In genomic region chr16:17890917-17891566, GRCm38 (mm10) we compare ENCODE assay signal across 8 mouse cellular contexts. TPM values are rescaled to one million over a fixed set of nuclear protein-coding genes. Genes with fewer than 3 reads are reported as not detected.
DNase-seq lines count a peak whose midpoint lies in the region; ATAC-seq and TF ChIP-seq lines count a peak whose summit lies in the region.

No protein-coding gene starts in this region.

- peaks cover 8% of the 10 kb centered on the region for H3K4me1 ChIP-seq in neural tube, embryonic 11.5 days (ENCODE audit: control insufficient read depth, insufficient read depth, low read length)
- H3K4me1 ChIP-seq in hindbrain, embryonic 15.5 days (replicated peaks): peaks cover 36% of the 10 kb centered on the region

- no peak for TF ChIP-seq CTCF in gastrocnemius, adult 2 months (IDR thresholded peaks at IDR 0.05)

- H3K36me3 ChIP-seq in neural tube, embryonic 11.5 days (ENCODE audit: control insufficient read depth, insufficient read depth, low read length): no peaks in the 10 kb centered on the region
- H3K36me3 ChIP-seq in hindbrain, embryonic 15.5 days: no peaks in the 10 kb centered on the region
- H3K36me3 ChIP-seq in macrophage (ENCODE audit: inconsistent target): no peaks in the 10 kb centered on the region

- H3K9me3 ChIP-seq in neural tube, embryonic 11.5 days (ENCODE audit: control insufficient read depth, low read length): no peaks in the 10 kb centered on the region
- no peaks in the 10 kb centered on the region for H3K9me3 ChIP-seq in hindbrain, embryonic 15.5 days

- H3K9ac ChIP-seq in neural tube, embryonic 11.5 days (ENCODE audit: low read length): peak overlapping the region; percentile 99
- peak overlapping the region; percentile 94 for H3K9ac ChIP-seq in hindbrain, embryonic 15.5 days

- peak overlapping the region; percentile 99 for H3K4me3 ChIP-seq in neural tube, embryonic 11.5 days (ENCODE audit: low read depth, low read length)
- peak overlapping the region; percentile 94 for H3K4me3 ChIP-seq in gastrocnemius, adult 2 months
- H3K4me3 ChIP-seq in hindbrain, embryonic 15.5 days: peak overlapping the region; percentile 75
- H3K4me3 ChIP-seq in macrophage (ENCODE audit: inconsistent target): peak overlapping the region; percentile 55

- intact Hi-C loops in gastrocnemius, adult 2 months (cut with DNase I): no loop called here

- H3K27me3 ChIP-seq in neural tube, embryonic 11.5 days (ENCODE audit: control insufficient read depth, insufficient read depth, low read length): no peaks in the 10 kb centered on the region
- no peaks in the 10 kb centered on the region for H3K27me3 ChIP-seq in hindbrain, embryonic 15.5 days

- H3K79me2 ChIP-seq in macrophage (ENCODE audit: inconsistent target): peaks cover 50% of the 10 kb centered on the region

- H3K4me2 ChIP-seq in neural tube, embryonic 11.5 days (ENCODE audit: low read depth): peak overlapping the region; percentile 60
- H3K4me2 ChIP-seq in hindbrain, embryonic 15.5 days: peak overlapping the region; percentile 72

- peak; percentile 55 for DNase-seq in neural tube, embryonic 11.5 days (ENCODE audit: low spot score)
- no peak for DNase-seq in neural tube, embryonic 10.5 days (ENCODE audit: extremely low spot score, low spot score)
- peak; percentile 55 to 86 for DNase-seq in cerebellum, postnatal 4 days (ENCODE audit: low spot score in 2 of 2)
- peak; percentile 92 for DNase-seq in gastrocnemius, adult 2 months
- peak; percentile 32 to 58 for DNase-seq in left cerebral cortex, adult 8-10 months (ENCODE audit: low spot score in 2 of 2)
- peak; percentile 55 for DNase-seq in right cerebral cortex, postnatal 25 days

- under 1% methylated on average over 42 of the region's 44 CpGs for WGBS in neural tube, embryonic 11.5 days
- WGBS in hindbrain, embryonic 15.5 days: under 1% methylated on average over 34 of the region's 44 CpGs
- WGBS in macrophage (ENCODE audit: missing documents): 0% methylated on average over 40 of the region's 44 CpGs

- H3K27ac ChIP-seq in neural tube, embryonic 11.5 days (ENCODE audit: low read depth, low read length): peak overlapping the region; percentile 90
- peak overlapping the region; percentile 93 for H3K27ac ChIP-seq in gastrocnemius, adult 2 months
- H3K27ac ChIP-seq in hindbrain, embryonic 15.5 days (replicated peaks): peak overlapping the region; percentile 97
- no peak overlapping the region for H3K27ac ChIP-seq in macrophage

- ATAC-seq in neural tube, embryonic 11.5 days (ENCODE audit: insufficient read depth, low FRiP score, low TSS enrichment): peak; percentile 70
- ATAC-seq in hindbrain, embryonic 15.5 days (ENCODE audit: low FRiP score, low read depth): peak; percentile 62

RNA-seq across cellular contexts. Expression of gene Gm20518, which starts 0.4 kb away (rescaled TPM):
- 0.09 and 0.36 TPM in 2 replicates for polyA plus RNA-seq in neural tube, embryonic 11.5 days (2014; fragmentation: Nextera tagmentation; extraction: Ambion mirVana)
- total RNA-seq in gastrocnemius, adult 2 months (2021): under 1 TPM; 0.15 to 0.56 TPM
- 0.31 and 0.33 TPM in 2 replicates for polyA plus RNA-seq in hindbrain, embryonic 15.5 days (2015; fragmentation: Nextera tagmentation; extraction: Ambion mirVana)
- 1 to 10 TPM; 1.1 to 1.3 (median 1.1) TPM for total RNA-seq in left cerebral cortex, adult 8-10 months (2022)
- 1 to 10 TPM in 12 of 26 experiments, under 1 TPM in 14; 0.17 to 3.9 (median 0.93) TPM for total RNA-seq in macrophage (2018; cell fraction: chromatin; rRNA removed)
- total RNA-seq in macrophage (2018; cell fraction: cytosol; rRNA removed): under 1 TPM in 6 of 26 experiments, not detected in 20; 0.04 to 0.10 (median 0.08) TPM
- total RNA-seq in macrophage (2018; cell fraction: nucleus; rRNA removed): 1 to 10 TPM in 5 of 26 experiments, under 1 TPM in 17, not detected in 4; 0.18 to 2.8 (median 0.55) TPM
- 0.07 TPM in 1 of 3 replicates, not detected in the others for polyA plus RNA-seq in macrophage (2018)

RNA-seq across cellular contexts. Expression of gene Tssk1, which starts 3.0 kb away (rescaled TPM):
- polyA plus RNA-seq in neural tube, embryonic 11.5 days (2014; fragmentation: Nextera tagmentation; extraction: Ambion mirVana): 0.05 and 0.08 TPM in 2 replicates
- total RNA-seq in gastrocnemius, adult 2 months (2021): under 1 TPM; 0.10 to 0.17 TPM
- 0.04 TPM in 2 replicates for polyA plus RNA-seq in hindbrain, embryonic 15.5 days (2015; fragmentation: Nextera tagmentation; extraction: Ambion mirVana)
- total RNA-seq in left cerebral cortex, adult 8-10 months (2022): not detected
- not detected for total RNA-seq in macrophage (2018; cell fraction: chromatin; rRNA removed)
- total RNA-seq in macrophage (2018; cell fraction: cytosol; rRNA removed): not detected
- under 1 TPM in 2 of 26 experiments, not detected in 24; 0.10 to 0.13 TPM for total RNA-seq in macrophage (2018; cell fraction: nucleus; rRNA removed)
- polyA plus RNA-seq in macrophage (2018): not detected in 3 replicates

RNA-seq across cellular contexts. Expression of gene Dgcr2, which starts 7.3 kb away (rescaled TPM):
- 95.0 and 110 TPM in 2 replicates for polyA plus RNA-seq in neural tube, embryonic 11.5 days (2014; fragmentation: Nextera tagmentation; extraction: Ambion mirVana)
- 10 to 100 TPM; 22.2 to 26.4 TPM for total RNA-seq in gastrocnemius, adult 2 months (2021)
- polyA plus RNA-seq in hindbrain, embryonic 15.5 days (2015; fragmentation: Nextera tagmentation; extraction: Ambion mirVana): 106 and 111 TPM in 2 replicates
- 100 to 1,000 TPM in 2 of 4 experiments, 10 to 100 TPM in 2; 97.2 to 104 (median 101) TPM for total RNA-seq in left cerebral cortex, adult 8-10 months (2022)
- total RNA-seq in macrophage (2018; cell fraction: chromatin; rRNA removed): 10 to 100 TPM; 13.9 to 40.2 (median 28.4) TPM
- 10 to 100 TPM; 19.2 to 35.5 (median 28.2) TPM for total RNA-seq in macrophage (2018; cell fraction: cytosol; rRNA removed)
- 10 to 100 TPM; 23.9 to 47.4 (median 37.7) TPM for total RNA-seq in macrophage (2018; cell fraction: nucleus; rRNA removed)
- polyA plus RNA-seq in macrophage (2018): 13.7 to 28.0 TPM (median 27.2 TPM) in 3 replicates

RNA-seq across cellular contexts. Expression of gene Tssk2, which starts 7.4 kb away (rescaled TPM):
- polyA plus RNA-seq in neural tube, embryonic 11.5 days (2014; fragmentation: Nextera tagmentation; extraction: Ambion mirVana): 0.28 TPM in 1 of 2 replicates, not detected in the other
- total RNA-seq in gastrocnemius, adult 2 months (2021): not detected
- polyA plus RNA-seq in hindbrain, embryonic 15.5 days (2015; fragmentation: Nextera tagmentation; extraction: Ambion mirVana): not detected in 2 replicates
- not detected for total RNA-seq in left cerebral cortex, adult 8-10 months (2022)
- total RNA-seq in macrophage (2018; cell fraction: chromatin; rRNA removed): not detected
- not detected for total RNA-seq in macrophage (2018; cell fraction: cytosol; rRNA removed)
- total RNA-seq in macrophage (2018; cell fraction: nucleus; rRNA removed): not detected
- polyA plus RNA-seq in macrophage (2018): not detected in 3 replicates

RNA-seq across cellular contexts. Expression of gene Ess2, which starts 20.1 kb away (rescaled TPM):
- polyA plus RNA-seq in neural tube, embryonic 11.5 days (2014; fragmentation: Nextera tagmentation; extraction: Ambion mirVana): 42.0 and 45.1 TPM in 2 replicates
- 1 to 10 TPM; 6.1 to 6.4 TPM for total RNA-seq in gastrocnemius, adult 2 months (2021)
- 42.5 and 49.6 TPM in 2 replicates for polyA plus RNA-seq in hindbrain, embryonic 15.5 days (2015; fragmentation: Nextera tagmentation; extraction: Ambion mirVana)
- 10 to 100 TPM; 27.0 to 34.5 (median 32.0) TPM for total RNA-seq in left cerebral cortex, adult 8-10 months (2022)
- 100 to 1,000 TPM in 1 of 26 experiments, 10 to 100 TPM in 25; 13.0 to 103 (median 64.3) TPM for total RNA-seq in macrophage (2018; cell fraction: chromatin; rRNA removed)
- 10 to 100 TPM in 18 of 26 experiments, 1 to 10 TPM in 8; 6.2 to 14.3 (median 11.2) TPM for total RNA-seq in macrophage (2018; cell fraction: cytosol; rRNA removed)
- 10 to 100 TPM; 14.2 to 44.8 (median 30.6) TPM for total RNA-seq in macrophage (2018; cell fraction: nucleus; rRNA removed)
- polyA plus RNA-seq in macrophage (2018): 10.8 to 12.0 TPM (median 11.9 TPM) in 3 replicates
